Mouse (Mus musculus) spleen, adult 2 months (tissue): ENCODE results near the gene Sohlh1. TPM values are rescaled to one million over a fixed set of nuclear protein-coding genes. Genes with fewer than 3 reads are reported as not detected.

Experiments
- DNase-seq, 2 experiments: peaks; one replicate each; pipeline versions ENCODE4 v3.0.0 to v3.0.0-alpha.2; 2012 to 2021; ENCODE audit warnings: low spot score in 2 of 2, low read depth in 1 of 2
- H3K27ac ChIP-seq: fragments of 200-500 bp; 2 replicates; pipeline ENCODE4 v1.5.1; 2012; ENCODE audit warnings: low read length, inconsistent platforms; ENCODE audit not compliant: insufficient read depth
- H3K27me3 ChIP-seq: fragments of 200-500 bp; 2 replicates; pipeline ENCODE4 v1.6.1; 2012; ENCODE audit warnings: mild to moderate bottlenecking, moderate library complexity, low read length, inconsistent platforms; ENCODE audit not compliant: control insufficient read depth, insufficient read depth
- H3K36me3 ChIP-seq: fragments of 200-500 bp; 2 replicates; pipeline ENCODE4 v1.6.1; 2012; ENCODE audit warnings: mild to moderate bottlenecking, low read length, inconsistent platforms; ENCODE audit not compliant: control insufficient read depth, insufficient read depth
- H3K4me1 ChIP-seq: fragments of 200-500 bp; 2 replicates; pipeline ENCODE4 v1.6.1; 2011; ENCODE audit warnings: inconsistent platforms; ENCODE audit not compliant: control insufficient read depth, insufficient read depth, insufficient read length
- H3K4me3 ChIP-seq: fragments of 200-500 bp; 2 replicates; pipeline ENCODE4 v1.5.1; 2011; ENCODE audit warnings: mild to moderate bottlenecking, inconsistent platforms; ENCODE audit not compliant: insufficient read depth, insufficient read length; ENCODE audit errors: extremely low read depth
- CTCF ChIP-seq: fragments of 200-500 bp; IDR thresholded peaks from 2 replicates; pipeline ENCODE4 v1.5.1; 2011; ENCODE audit warnings: mild to moderate bottlenecking, inconsistent platforms; ENCODE audit not compliant: insufficient read depth, insufficient read length, insufficient replicate concordance; ENCODE audit errors: extremely low read depth
- POLR2A ChIP-seq: fragments of 200-500 bp; IDR thresholded peaks from 2 replicates; pipeline ENCODE4 v1.6.1; 2011; ENCODE audit warnings: low read depth, low read length, inconsistent platforms
- WGBS: fragments of 180-500 bp; shearing (Covaris S2); methylation state at CpG from one replicate; pipeline ENCODE4 v1.1.7; 2018; 5-methylcytosine and 5-hydroxymethylcytosine counted together
- polyA plus RNA-seq: library from polyadenylated mRNA; depleted of rRNA; stranded (reverse); fragments of >200 nt; gene quantifications from 2 replicates; pipeline ENCODE4 v1.2.3, GENCODE M21; 2012; rRNA removed

Gene Sohlh1
- polyA plus RNA-seq, 1 experiment, result not detected

- no peaks in the 10 kb centered on the region for H3K27me3 ChIP-seq
- H3K4me1 ChIP-seq, result no peaks in the 10 kb centered on the region
- no peak for TF ChIP-seq CTCF
- TF ChIP-seq POLR2A, result no peak
- WGBS, result 50% methylated on average over 2 of the region's 2 CpGs
- H3K27ac ChIP-seq, result no peak overlapping the region
- H3K36me3 ChIP-seq, result no peaks in the 10 kb centered on the region
- no peak overlapping the region for H3K4me3 ChIP-seq
- DNase-seq, result no peak
These were observed 49.4 kb downstream of the Sohlh1 start for GRCm38 (mm10) chr2:25797635-25798034.

Other genes starting within 250 kb of the Sohlh1 start
- 43.6 and 55.1 TPM in 2 replicates for gene Rabl6, start 238.7 kb downstream of the Sohlh1 start, polyA plus RNA-seq
- not detected in 2 replicates for gene Ccdc183, start 229.6 kb downstream of the Sohlh1 start, polyA plus RNA-seq
- 16.4 and 16.8 TPM in 2 replicates for gene Tmem141, start 225.2 kb downstream of the Sohlh1 start, polyA plus RNA-seq
- 71.2 and 120 TPM in 2 replicates for gene Fcna, start 219.2 kb downstream of the Sohlh1 start, polyA plus RNA-seq
- gene Lcn8, start 194.1 kb downstream of the Sohlh1 start, polyA plus RNA-seq, result not detected in 2 replicates
- not detected in 2 replicates for gene Lcn5, start 189.3 kb downstream of the Sohlh1 start, polyA plus RNA-seq
- gene Lcn6, start 170.5 kb downstream of the Sohlh1 start, polyA plus RNA-seq, result not detected in 2 replicates
- not detected in 2 replicates for gene Lcn10, start 164.5 kb downstream of the Sohlh1 start, polyA plus RNA-seq
- not detected in 2 replicates for gene Obp2a, start 147.2 kb downstream of the Sohlh1 start, polyA plus RNA-seq
- gene Bmyc, start 140.5 kb downstream of the Sohlh1 start, polyA plus RNA-seq, result 55.3 and 83.7 TPM in 2 replicates
- not detected in 2 replicates for gene Obp2b, start 110.2 kb downstream of the Sohlh1 start, polyA plus RNA-seq
- not detected in 2 replicates for gene Lcn3, start 81.7 kb downstream of the Sohlh1 start, polyA plus RNA-seq
- gene Lcn11, start 70.2 kb downstream of the Sohlh1 start, polyA plus RNA-seq, result not detected in 2 replicates
- gene Gm13539, start 65.0 kb downstream of the Sohlh1 start, polyA plus RNA-seq, result not detected in 2 replicates
- gene Glt6d1, start 31.4 kb downstream of the Sohlh1 start, polyA plus RNA-seq, result not detected in 2 replicates
- not detected in 2 replicates for gene Lcn9, start 24.1 kb downstream of the Sohlh1 start, polyA plus RNA-seq
- gene Kcnt1, start 16.5 kb upstream of the Sohlh1 start, polyA plus RNA-seq, result 0.16 and 0.40 TPM in 2 replicates
- gene Camsap1, start 136.0 kb upstream of the Sohlh1 start, polyA plus RNA-seq, result 5.3 and 6.5 TPM in 2 replicates
- 69.1 and 80.2 TPM in 2 replicates for gene Ubac1, start 174.5 kb upstream of the Sohlh1 start, polyA plus RNA-seq